Mouse (Mus musculus) right cerebral cortex, adult 2 months (tissue): ENCODE data around the gene Ggact.
A peak's percentile ranks its signal among the peaks of the same experiment; 100 is the strongest.

Experiments
- DNase-seq, 2 experiments: peaks; one replicate each; pipeline ENCODE4 v3.0.0; 2021 to 2022; ENCODE audit warnings: low spot score in 2 of 2

The Ggact gene

GRCm38 (mm10) chr14:122900679-122901078 lies 12.9 kb downstream of the Ggact start:
- no peak for DNase-seq

- no peak for DNase-seq
Measured at GRCm38 (mm10) chr14:122898550-122898949, 15.0 kb downstream of the Ggact start.

- DNase-seq = no peak
Measured at GRCm38 (mm10) chr14:122896106-122896505, 17.5 kb downstream of the Ggact start.

- no peak for DNase-seq
Measured at GRCm38 (mm10) chr14:122891470-122891968, 22.0 kb downstream of the Ggact start.

GRCm38 (mm10) chr14:122888480-122888872 lies 25.1 kb downstream of the Ggact start:
- DNase-seq = no peak

GRCm38 (mm10) chr14:122887702-122888479 lies 25.7 kb downstream of the Ggact start:
- DNase-seq = no peak

- no peak for DNase-seq
Measured at GRCm38 (mm10) chr14:122887278-122887677, 26.3 kb downstream of the Ggact start.

- peak in 1 of 2 experiments; percentile 25 for DNase-seq
Measured at GRCm38 (mm10) chr14:122885893-122886292, 27.7 kb downstream of the Ggact start.

GRCm38 (mm10) chr14:122883821-122884584 lies 29.6 kb downstream of the Ggact start:
- no peak for DNase-seq

- DNase-seq = no peak
Measured at GRCm38 (mm10) chr14:122883410-122883806, 30.1 kb downstream of the Ggact start.

GRCm38 (mm10) chr14:122882795-122883409 lies 30.7 kb downstream of the Ggact start:
- no peak for DNase-seq

GRCm38 (mm10) chr14:122882201-122882639 lies 31.3 kb downstream of the Ggact start:
- no peak for DNase-seq

- DNase-seq = no peak
Measured at GRCm38 (mm10) chr14:122881699-122882098, 31.9 kb downstream of the Ggact start.

- no peak for DNase-seq
Measured at GRCm38 (mm10) chr14:122880291-122880690, 33.3 kb downstream of the Ggact start.

- no peak for DNase-seq
Measured at GRCm38 (mm10) chr14:122877787-122878186, 35.8 kb downstream of the Ggact start.

GRCm38 (mm10) chr14:122876723-122877122 lies 36.8 kb downstream of the Ggact start:
- no peak for DNase-seq

- peak; percentile 81 to 85 for DNase-seq
Measured at GRCm38 (mm10) chr14:122876163-122876562, 37.4 kb downstream of the Ggact start.

GRCm38 (mm10) chr14:122875636-122876035 lies 37.9 kb downstream of the Ggact start:
- no peak for DNase-seq

GRCm38 (mm10) chr14:122875056-122875455 lies 38.5 kb downstream of the Ggact start:
- no peak for DNase-seq

GRCm38 (mm10) chr14:122872612-122873011 lies 40.9 kb downstream of the Ggact start:
- DNase-seq = no peak

GRCm38 (mm10) chr14:122871841-122872580 lies 41.5 kb downstream of the Ggact start:
- DNase-seq = no peak

GRCm38 (mm10) chr14:122869831-122870230 lies 43.7 kb downstream of the Ggact start:
- DNase-seq = no peak
